Mouse (Mus musculus) heart, embryonic 14.5 days (tissue): ENCODE data around the gene Fam83f. TPM values are rescaled to one million over a fixed set of nuclear protein-coding genes. Genes with fewer than 3 reads are reported as not detected.

Source experiments
- ATAC-seq: fragments of 200-750 bp; cut with Nextera tagmentation; 2 replicates; pipeline ENCODE4 v1.8.0; 2017; ENCODE audit warnings: low read depth, moderate TSS enrichment; ENCODE audit not compliant: insufficient number of reproducible peaks, insufficient read depth, low FRiP score
- H3K27ac ChIP-seq, 2 experiments: fragments of 200-500 bp in 1 of 2; fragments of 300-500 bp in 1 of 2; sonication (generic) in 1 of 2; replicated peaks in 1 of 2; 2 replicates each; pipeline ENCODE4 v1.5.1; 2012 to 2014; ENCODE audit warnings: low read depth in 2 of 2, low read length in 2 of 2, control low read depth in 1 of 2, mild to moderate bottlenecking in 1 of 2, mixed read lengths in 1 of 2; ENCODE audit not compliant: control insufficient read depth in 1 of 2, insufficient read depth in 1 of 2
- H3K27me3 ChIP-seq: fragments of 300-500 bp; sonication (generic); 2 replicates; pipeline ENCODE4 v1.6.1; 2014; ENCODE audit warnings: mild to moderate bottlenecking, low read length, control low read depth; ENCODE audit not compliant: control insufficient read depth, insufficient read depth
- H3K36me3 ChIP-seq: fragments of 300-500 bp; sonication (generic); 2 replicates; pipeline ENCODE4 v1.6.1; 2014; ENCODE audit warnings: mild to moderate bottlenecking, control low read depth, low read length, mixed read lengths; ENCODE audit not compliant: control insufficient read depth, insufficient read depth
- H3K4me1 ChIP-seq, 2 experiments: fragments of 200-500 bp in 1 of 2; fragments of 300-500 bp in 1 of 2; sonication (generic) in 1 of 2; 2 replicates each; pipeline ENCODE4 v1.6.1; 2012 to 2014; ENCODE audit warnings: low read length in 2 of 2, control low read depth in 1 of 2, mixed read lengths in 1 of 2; ENCODE audit not compliant: control insufficient read depth in 2 of 2, insufficient read depth in 2 of 2
- H3K4me2 ChIP-seq: fragments of 300-500 bp; sonication (generic); 2 replicates; pipeline ENCODE4 v1.6.1; 2014; ENCODE audit warnings: mild to moderate bottlenecking, low read length
- H3K4me3 ChIP-seq, 2 experiments: fragments of 200-500 bp in 1 of 2; fragments of 300-500 bp in 1 of 2; sonication (generic) in 1 of 2; 2 replicates each; pipeline ENCODE4 v1.5.1; 2012 to 2014; ENCODE audit warnings: low read length in 2 of 2, mild to moderate bottlenecking in 2 of 2, control low read depth in 1 of 2, low read depth in 1 of 2, moderate library complexity in 1 of 2; ENCODE audit not compliant: control insufficient read depth in 1 of 2, insufficient read depth in 1 of 2
- H3K9ac ChIP-seq: fragments of 300-500 bp; sonication (generic); 2 replicates; pipeline ENCODE4 v1.6.1; 2014; ENCODE audit warnings: mild to moderate bottlenecking, low read length
- H3K9me3 ChIP-seq: fragments of 300-500 bp; sonication (generic); 2 replicates; pipeline ENCODE4 v1.6.1; 2016; ENCODE audit warnings: low read length, control low read depth; ENCODE audit not compliant: control insufficient read depth
- WGBS: fragments of 180-500 bp; shearing (Covaris S2); extraction: QIAGEN DNeasy Blood & Tissue Kit; methylation state at CpG from one replicate; pipeline ENCODE4 v1.1.7; 2014; 5-methylcytosine and 5-hydroxymethylcytosine counted together
- polyA plus RNA-seq: library from polyadenylated mRNA; unstranded; fragments of >200 nt; fragmentation: Nextera tagmentation; extraction: Ambion mirVana; gene quantifications from 2 replicates; pipeline ENCODE4 v1.2.1, GENCODE M21; 2014

The Fam83f gene
- polyA plus RNA-seq, 1 experiment from 2014 or later = 0.07 TPM

- Histone ChIP-seq H3K27me3 (no peaks in the 10 kb centered on the region), H3K9ac (no peak overlapping the region; the same call in 1 of the 2 replicates), H3K4me1 (peaks cover 18 to 35% of the 10 kb centered on the region in 2 experiments), H3K4me2 (peak overlapping the region; percentile 56), H3K4me3 (no peak overlapping the region), H3K9me3 (no peaks in the 10 kb centered on the region), H3K27ac (peak overlapping the region; percentile 53 to 90; a peak in 3 of 4 replicates), H3K36me3 (no peaks in the 10 kb centered on the region)
- no peak for ATAC-seq
- WGBS = 20% methylated on average over 6 of the region's 6 CpGs
Measured at GRCm38 (mm10) chr15:80709593-80709992, 37.9 kb downstream of the Fam83f start.

DNA sequence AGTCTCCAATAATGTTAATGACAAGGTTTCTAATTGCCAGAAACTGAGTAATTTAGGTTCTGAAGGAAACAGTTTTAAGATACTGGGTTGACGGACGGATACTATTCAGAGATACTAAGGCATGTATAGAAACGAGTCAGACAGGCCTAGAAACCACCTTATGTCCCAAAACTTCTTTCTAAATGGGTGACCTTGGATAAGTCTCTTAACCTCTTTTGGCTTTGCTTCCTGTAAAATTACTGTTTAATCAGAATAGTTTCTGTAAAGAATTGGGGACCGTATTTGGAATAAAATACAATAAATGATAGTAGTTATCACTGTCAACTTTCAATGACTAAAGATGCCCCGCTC, 38.6 kb downstream of the Fam83f start:
- no peak for ATAC-seq
- H3K27ac ChIP-seq = peak overlapping the region; percentile 42 to 90; a peak in 3 of 4 replicates
- H3K9ac ChIP-seq = no peak overlapping the region
- H3K27me3 ChIP-seq = no peaks in the 10 kb centered on the region
- H3K4me1 ChIP-seq = peaks cover 18 to 35% of the 10 kb centered on the region in 2 experiments
- 9% methylated on average over 5 of the region's 5 CpGs for whole genome bisulfite sequencing
- H3K36me3 ChIP-seq = no peaks in the 10 kb centered on the region
- H3K4me3 ChIP-seq = peak overlapping the region; percentile 81 to 91; a peak in 3 of 4 replicates
- H3K4me2 ChIP-seq = peak overlapping the region; percentile 56
- H3K9me3 ChIP-seq = no peaks in the 10 kb centered on the region

GRCm38 (mm10) chr15:80710608-80711363, 39.1 kb downstream of the Fam83f start, which contains the start of gene Tnrc6b:
Gene Tnrc6b (plus strand): TSS chr15:80711313.
- WGBS = under 1% methylated on average over 39 of the region's 39 CpGs
- Histone ChIP-seq H3K27ac (peak within 1 kb of the TSS; percentile 90 to 98), H3K27me3 (no peaks in the 10 kb centered on the region), H3K4me1 (peaks cover 17 to 33% of the 10 kb centered on the region in 2 experiments), H3K9me3 (no peaks in the 10 kb centered on the region), H3K9ac (peak within 1 kb of the TSS; percentile 86), H3K4me2 (peak within 1 kb of the TSS; percentile 93), H3K4me3 (peak within 1 kb of the TSS; percentile 91 to 94), H3K36me3 (no peaks in the 10 kb centered on the region)
- ATAC-seq = peak; percentile 95

- no peaks in the 10 kb centered on the region for H3K36me3 ChIP-seq
- H3K4me2 ChIP-seq = peak overlapping the region; percentile 93
- H3K4me3 ChIP-seq = peak overlapping the region; percentile 91 to 94
- peak overlapping the region; percentile 81 to 89 for H3K27ac ChIP-seq
- H3K9ac ChIP-seq = peak overlapping the region; percentile 86
- H3K9me3 ChIP-seq = no peaks in the 10 kb centered on the region
- under 1% methylated on average over 76 of the region's 106 CpGs for WGBS
- peak; percentile 40; the same call in 1 of the 2 replicates for ATAC-seq
- peaks cover 11 to 25% of the 10 kb centered on the region in 2 experiments for H3K4me1 ChIP-seq
- no peaks in the 10 kb centered on the region for H3K27me3 ChIP-seq
Measured at GRCm38 (mm10) chr15:80711401-80712151, 39.9 kb downstream of the Fam83f start.

- Histone ChIP-seq H3K27ac (no peak overlapping the region), H3K27me3 (no peaks in the 10 kb centered on the region), H3K36me3 (no peaks in the 10 kb centered on the region), H3K4me3 (no peak overlapping the region), H3K4me1 (peaks cover 0 to 13% of the 10 kb centered on the region in 2 experiments; a peak in 2 of 4 replicates), H3K4me2 (no peak overlapping the region), H3K9ac (no peak overlapping the region), H3K9me3 (no peaks in the 10 kb centered on the region)
- no peak for ATAC-seq
- WGBS = 76% methylated on average over 4 of the region's 4 CpGs
Measured at GRCm38 (mm10) chr15:80714299-80714698, 42.7 kb downstream of the Fam83f start.

DNA sequence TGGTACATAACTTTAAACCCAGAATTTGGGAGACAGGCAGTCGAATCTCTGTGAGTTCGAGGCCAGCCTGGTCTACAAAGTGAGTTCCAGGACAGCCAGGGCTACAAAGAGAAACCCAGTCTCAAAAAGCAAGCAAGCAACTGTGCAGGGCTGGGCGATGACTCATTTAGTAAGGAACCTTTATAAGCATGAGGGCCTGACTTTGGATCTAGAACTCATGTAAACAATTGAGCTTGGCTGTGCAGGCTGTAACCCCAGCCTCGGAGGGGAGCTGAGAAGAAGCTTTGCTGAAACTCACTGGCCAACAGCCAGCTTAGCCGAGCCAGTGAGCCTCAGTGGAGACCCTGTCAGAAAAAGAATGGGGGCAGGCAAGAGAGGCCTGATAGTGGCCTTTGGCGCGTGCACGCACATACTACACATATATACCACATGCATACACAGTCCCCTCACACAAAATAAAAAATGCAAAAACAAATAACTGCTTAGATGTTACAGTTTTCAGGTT, 45.0 kb downstream of the Fam83f start:
- H3K4me2 ChIP-seq = no peak overlapping the region
- H3K9me3 ChIP-seq = no peaks in the 10 kb centered on the region
- no peak overlapping the region for H3K9ac ChIP-seq
- H3K4me1 ChIP-seq = peaks cover 5 to 14% of the 10 kb centered on the region in 2 experiments
- H3K4me3 ChIP-seq = no peak overlapping the region
- no peak overlapping the region for H3K27ac ChIP-seq
- ATAC-seq = no peak
- H3K27me3 ChIP-seq = no peaks in the 10 kb centered on the region
- 81% methylated on average over 8 of the region's 8 CpGs for WGBS
- no peaks in the 10 kb centered on the region for H3K36me3 ChIP-seq

DNA sequence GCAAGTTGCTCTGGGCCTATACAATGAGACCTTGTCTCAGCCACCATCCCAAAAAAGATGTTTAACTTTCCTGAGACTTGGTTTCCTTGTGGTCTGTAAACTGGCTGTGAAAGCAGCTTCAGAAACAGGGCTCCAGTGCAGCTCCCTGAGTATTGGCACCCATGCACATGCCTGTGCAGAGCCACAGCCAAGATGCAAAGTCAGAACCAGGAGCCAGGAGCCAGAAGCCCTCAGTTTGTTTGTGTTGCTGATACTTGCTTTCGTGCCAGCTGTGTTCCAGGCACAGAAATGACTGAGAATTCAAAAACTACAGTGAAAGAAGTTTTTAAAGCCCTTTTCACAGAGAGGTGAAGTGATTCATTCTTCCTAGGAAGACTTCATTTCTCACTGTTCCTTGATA, 45.8 kb downstream of the Fam83f start:
- peaks cover 5 to 11% of the 10 kb centered on the region in 2 experiments; a peak in 3 of 4 replicates for H3K4me1 ChIP-seq
- ATAC-seq = no peak
- 36% methylated on average over 1 of the region's 1 CpGs for WGBS

More for the DNA sequence above, 45.8 kb downstream of the Fam83f start:
- H3K9me3 ChIP-seq = no peaks in the 10 kb centered on the region
- no peak overlapping the region for H3K9ac ChIP-seq
- no peaks in the 10 kb centered on the region for H3K27me3 ChIP-seq
- no peak overlapping the region for H3K27ac ChIP-seq
- H3K4me2 ChIP-seq = no peak overlapping the region
- H3K4me3 ChIP-seq = no peak overlapping the region
- H3K36me3 ChIP-seq = no peaks in the 10 kb centered on the region
